In genomic region chr5:64828314-64828713, GRCm38 (mm10) we compare ENCODE assay signal across 13 mouse cellular contexts.
"Had no signal": no experiment of that assay in that cellular context is flagged by ENCODE, and none has a peak within 500 bp of the region (broad histone marks: within the 10 kb centered on the region; RNA-seq: fewer than 3 reads in every experiment).

No protein-coding gene starts in this region.

- H3K4me1 ChIP-seq: midbrain, embryonic 13.5 days had no signal

- H3K27me3 ChIP-seq: liver, embryonic 13.5 days; midbrain, embryonic 13.5 days had no signal

- DNase-seq: kidney, adult 18-20 months; kidney, adult 9 months; kidney, postnatal 25 days; layer of hippocampus, adult 9-11 months; liver, embryonic 13.5 days; lung, adult 2 months; lung, postnatal 14 days; lung, postnatal 4 days; thymus, adult 18-20 months had no signal

- H3K4me3 ChIP-seq: layer of hippocampus, adult 2 months; liver, embryonic 13.5 days; midbrain, embryonic 13.5 days had no signal

- ATAC-seq: midbrain, embryonic 13.5 days; midbrain, embryonic 16.5 days had no signal

- H3K9me3 ChIP-seq: liver, embryonic 13.5 days; midbrain, embryonic 13.5 days had no signal

- H3K4me2 ChIP-seq: liver, embryonic 13.5 days; midbrain, embryonic 13.5 days had no signal

- H3K27ac ChIP-seq: kidney, postnatal 0 days; layer of hippocampus, adult 2 months; liver, embryonic 13.5 days; midbrain, embryonic 13.5 days had no signal

- H3K9ac ChIP-seq: liver, embryonic 13.5 days; midbrain, embryonic 13.5 days had no signal
